Mouse (Mus musculus) midbrain, embryonic 12.5 days (tissue): ENCODE data around the gene Cnga2. TPM values are rescaled to one million over a fixed set of nuclear protein-coding genes. Genes with fewer than 3 reads are reported as not detected.

Experiments
- polyA plus RNA-seq: library from polyadenylated mRNA; unstranded; fragments of >200 nt; fragmentation: Nextera tagmentation; extraction: Ambion mirVana; gene quantifications from 2 replicates; pipeline ENCODE4 v1.2.1, GENCODE M21; 2016

Gene Cnga2
- polyA plus RNA-seq, 1 experiment from 2014 or later, result not detected

Other genes with a start within 250 kb of the Cnga2 start
- gene Vma21, start 175.9 kb upstream of the Cnga2 start, polyA plus RNA-seq, result 50.3 TPM in 2 replicates
- not detected in 2 replicates for gene Gm1141, start 70.8 kb upstream of the Cnga2 start, polyA plus RNA-seq
- 9.3 and 12.4 TPM in 2 replicates for gene Prrg3, start 29.2 kb upstream of the Cnga2 start, polyA plus RNA-seq
- not detected in 2 replicates for gene Fate1, start 18.9 kb upstream of the Cnga2 start, polyA plus RNA-seq
- not detected in 2 replicates for gene Magea4, start 230.2 kb downstream of the Cnga2 start, polyA plus RNA-seq